Mouse (Mus musculus): ENCODE measurements around the gene Kirrel3.

The Kirrel3 gene

DNA sequence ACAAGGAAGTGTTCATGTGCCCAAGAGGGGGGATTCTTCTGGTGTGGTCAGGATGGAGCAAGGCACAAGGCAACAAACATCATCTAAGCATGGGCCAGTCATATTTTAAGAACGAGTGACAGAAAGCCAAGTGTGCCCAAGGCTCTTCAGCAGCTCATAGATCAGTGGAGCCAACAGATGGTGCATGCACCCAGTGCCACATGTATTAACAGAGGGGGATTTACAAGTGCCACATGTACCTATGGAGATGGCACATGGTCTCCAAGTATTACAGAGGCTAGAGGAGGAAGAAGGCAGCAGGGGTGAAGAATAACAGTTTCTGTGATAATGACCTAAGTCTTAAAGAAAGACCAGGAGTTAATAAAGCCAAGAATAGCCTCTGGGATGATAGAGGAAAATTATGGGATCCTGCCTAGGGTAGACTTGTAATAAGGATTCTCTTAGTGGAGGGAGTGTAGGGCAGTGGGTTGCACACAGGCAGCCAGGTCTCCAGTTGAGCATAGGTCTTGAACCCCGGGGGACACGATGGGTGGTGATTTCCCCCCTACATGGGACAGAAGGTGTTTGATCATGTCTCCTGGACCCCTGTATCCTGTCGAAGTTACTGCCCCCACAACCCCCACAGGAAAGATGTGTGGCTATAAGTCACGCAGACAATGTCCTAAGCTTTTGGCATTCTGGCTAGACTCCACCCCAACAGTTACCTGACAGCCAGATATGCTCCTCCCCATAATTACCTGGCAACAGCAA, 495.0 kb downstream of the Kirrel3 start:
- DNase-seq (ENCODE audit: low read depth, low spot score): no peak

DNA sequence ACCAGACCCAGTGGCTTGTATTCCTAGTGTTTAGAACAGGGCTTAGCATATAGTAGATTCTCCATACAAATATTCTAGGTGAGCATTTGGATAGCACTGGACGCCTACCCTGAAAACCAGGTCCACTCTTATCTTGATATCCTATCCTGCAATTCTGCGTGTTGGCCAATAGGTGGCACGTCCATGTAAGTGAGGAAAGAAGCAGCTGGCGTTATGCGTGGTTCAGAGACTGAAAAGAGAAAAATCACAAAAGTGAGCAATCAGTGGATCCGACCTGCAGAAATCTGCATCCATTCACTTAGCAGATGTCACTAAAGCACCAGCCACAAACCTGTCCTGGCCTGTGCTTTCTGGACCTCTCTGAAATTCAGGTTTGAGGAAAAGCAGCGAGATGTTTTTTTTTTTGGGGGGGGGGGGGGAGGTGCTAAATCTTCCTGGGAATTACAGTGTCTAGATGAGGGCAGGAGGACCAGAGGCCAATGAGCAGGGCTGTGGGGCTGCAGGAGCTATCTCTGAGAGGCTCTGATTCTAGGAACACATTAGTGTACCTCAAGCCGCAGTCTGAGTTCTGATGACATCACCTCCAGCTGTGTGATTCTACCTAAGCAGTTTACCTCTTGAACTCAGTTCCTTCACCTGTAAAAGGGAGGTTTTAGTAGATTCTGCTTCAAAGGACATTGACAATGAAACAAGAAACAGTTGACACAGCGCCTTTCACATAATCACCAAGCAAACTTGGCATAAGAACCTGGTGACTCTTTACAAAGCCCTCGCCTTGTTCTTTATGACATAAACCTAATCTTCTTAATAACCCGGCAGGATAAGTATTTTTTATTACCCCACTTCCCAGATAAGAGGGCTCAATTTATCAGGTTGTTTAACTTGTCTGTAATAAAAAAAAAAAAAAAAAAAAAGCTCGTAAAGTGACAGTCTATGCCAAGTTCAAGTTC, 498.1 kb downstream of the Kirrel3 start:
- peak; percentile 15 for DNase-seq (ENCODE audit: low read depth, low spot score)

DNA sequence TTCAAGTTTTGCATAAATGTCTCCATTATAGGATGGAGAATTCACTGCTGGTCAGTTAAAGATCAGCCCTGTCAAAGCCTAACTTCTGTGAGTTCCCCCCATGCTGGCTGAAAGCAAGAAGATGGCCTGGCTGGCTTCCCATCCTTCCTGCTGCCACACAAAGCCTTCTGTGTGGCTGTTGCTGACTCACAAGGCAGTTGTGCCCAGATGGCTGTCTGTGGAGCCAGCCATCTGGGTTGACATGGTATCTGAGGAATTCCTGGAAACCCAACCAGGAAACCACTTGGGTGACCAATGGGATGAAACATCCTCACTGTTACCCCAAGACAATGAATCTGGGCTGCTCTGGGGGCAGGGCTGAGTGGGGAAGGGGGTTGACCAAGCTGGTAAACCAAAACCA, 500.5 kb downstream of the Kirrel3 start:
- no peak for DNase-seq (ENCODE audit: low read depth, low spot score)

DNA sequence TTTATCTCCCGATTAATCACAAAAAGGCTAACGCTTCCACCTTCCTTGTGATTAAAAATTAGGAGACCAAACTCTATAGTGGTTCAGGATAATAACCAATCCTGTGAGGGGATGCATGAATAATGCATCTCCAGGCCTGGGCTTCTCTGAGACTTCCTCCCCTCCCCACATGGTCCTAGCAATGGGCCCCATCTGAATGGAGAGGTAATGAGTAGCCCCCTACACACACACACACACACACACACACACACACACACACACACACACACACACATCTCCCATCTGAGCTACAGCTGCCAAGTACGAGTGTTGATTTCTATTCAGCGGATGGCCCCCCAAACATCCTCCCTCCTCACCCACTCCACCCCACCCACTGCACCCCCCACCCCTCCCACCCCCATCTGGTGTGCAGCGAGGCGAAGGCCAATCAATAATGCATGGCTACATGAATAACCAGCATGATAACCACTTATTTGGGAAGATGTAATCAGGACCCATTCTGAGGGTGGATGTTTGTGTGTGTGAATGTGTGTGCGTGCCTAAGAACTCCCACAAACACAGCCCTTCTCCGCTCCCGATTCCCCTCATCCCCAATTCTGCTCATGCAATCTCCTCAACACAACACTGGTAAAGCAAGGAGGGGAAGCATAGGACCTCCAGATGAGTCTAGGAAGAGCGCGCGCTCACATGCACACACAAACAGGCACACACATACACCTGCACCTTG, 501.9 kb downstream of the Kirrel3 start:
- DNase-seq (ENCODE audit: low read depth, low spot score): no peak

DNA sequence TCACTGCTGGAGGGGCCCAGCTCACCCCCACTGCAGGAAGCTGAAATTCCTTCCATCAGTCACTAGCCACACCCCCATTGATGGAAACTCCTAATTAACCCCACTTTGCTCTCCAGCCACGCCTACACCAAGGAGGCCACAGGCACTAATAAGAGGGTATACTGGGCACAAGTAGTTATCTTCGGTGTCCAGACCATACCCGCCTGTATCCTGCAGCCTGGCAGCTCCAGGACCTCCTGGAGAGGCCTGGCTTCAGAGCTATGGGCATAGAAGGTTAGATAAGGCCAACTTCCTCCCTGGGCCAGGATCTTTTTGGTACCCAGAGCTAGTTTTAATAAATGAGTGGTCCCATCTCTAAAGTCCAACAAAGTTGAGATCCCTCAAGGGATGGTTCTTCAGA, 503.0 kb downstream of the Kirrel3 start:
- no peak for DNase-seq (ENCODE audit: low read depth, low spot score)

DNA sequence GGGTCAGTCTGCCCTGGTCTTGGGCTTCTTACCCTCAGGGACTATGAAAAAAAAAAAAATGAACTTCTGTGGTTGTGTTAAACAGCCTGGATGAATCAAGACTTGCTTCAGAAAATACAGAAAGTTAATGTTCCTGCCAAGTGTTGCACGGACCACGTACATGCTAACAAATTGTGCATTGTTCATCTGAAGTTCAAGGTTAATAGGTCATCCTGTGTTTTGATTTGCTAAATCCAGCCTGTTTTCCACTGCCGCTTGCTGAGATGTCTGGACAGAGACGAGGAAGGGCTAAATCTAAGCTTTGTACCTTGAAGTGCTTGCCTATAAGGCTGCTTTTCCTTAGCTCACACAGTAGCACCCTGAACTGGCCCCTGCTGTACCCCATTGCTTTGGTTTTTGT, 506.5 kb downstream of the Kirrel3 start:
- DNase-seq (ENCODE audit: low read depth, low spot score): no peak

- no peak for DNase-seq (ENCODE audit: low read depth, low spot score)
These were observed 507.9 kb downstream of the Kirrel3 start for GRCm38 (mm10) chr9:34993467-34994211.

DNA sequence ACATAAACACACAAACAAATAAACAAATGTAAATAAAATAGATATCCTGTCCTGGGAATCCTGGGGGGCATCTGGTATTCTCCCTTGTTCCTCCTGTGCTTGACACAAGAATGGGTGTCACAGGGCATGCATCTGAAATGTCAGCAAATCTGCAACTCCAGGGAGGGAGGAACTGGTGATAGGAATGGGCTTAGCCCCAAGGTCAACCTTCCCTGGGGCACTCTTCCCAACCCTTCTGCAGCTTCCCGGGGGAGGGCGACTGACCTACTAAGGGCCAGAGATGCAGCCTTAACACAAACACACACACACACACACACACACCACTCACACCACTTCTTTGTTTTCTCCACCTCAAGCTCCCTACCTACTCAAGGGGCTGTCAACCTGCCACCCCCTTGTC, 509.4 kb downstream of the Kirrel3 start:
- no peak for DNase-seq (ENCODE audit: low read depth, low spot score)

DNA sequence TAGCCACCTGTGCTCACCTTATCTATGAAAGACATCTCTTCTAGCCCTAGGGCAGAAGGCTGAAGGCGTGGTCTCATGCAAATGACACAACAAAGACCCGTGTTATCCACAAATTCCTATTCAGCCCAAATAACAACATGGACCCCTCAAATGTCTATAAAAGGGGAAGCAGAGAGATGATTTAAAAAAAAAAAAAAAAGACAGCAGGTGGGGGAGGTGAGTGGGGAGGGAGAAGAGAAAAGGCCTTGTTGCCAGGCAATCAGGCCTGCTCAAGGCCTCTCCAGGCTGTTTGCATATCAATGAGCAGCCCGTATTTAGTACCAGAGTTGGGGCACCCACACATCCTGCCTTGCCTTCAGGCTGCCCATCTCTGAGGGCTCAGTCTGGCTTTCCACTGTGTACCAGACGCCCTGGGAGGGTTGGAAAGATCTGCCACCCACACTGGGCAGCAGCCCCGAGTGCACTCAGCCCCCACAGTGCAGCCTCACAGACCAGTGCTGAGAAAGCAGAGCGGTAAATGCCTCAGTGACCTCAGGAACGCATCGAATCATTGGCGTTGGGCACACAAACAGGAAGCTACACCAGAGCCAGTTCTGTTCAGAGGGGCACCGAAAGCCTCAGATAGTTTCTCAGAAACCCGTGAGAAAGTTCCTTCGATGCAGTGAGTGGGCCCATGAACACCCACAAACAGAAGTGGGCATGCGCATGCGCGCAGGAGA, 510.1 kb downstream of the Kirrel3 start:
- no peak for DNase-seq (ENCODE audit: low read depth, low spot score)

- DNase-seq (ENCODE audit: low read depth, low spot score): no peak
These were observed 512.5 kb downstream of the Kirrel3 start for GRCm38 (mm10) chr9:34997880-34998865.

GRCm38 (mm10) chr9:35004113-35004512, 518.4 kb downstream of the Kirrel3 start:
- no peak for DNase-seq (ENCODE audit: low read depth, low spot score)

GRCm38 (mm10) chr9:35007697-35008341, 522.1 kb downstream of the Kirrel3 start:
- DNase-seq (ENCODE audit: low read depth, low spot score): no peak

GRCm38 (mm10) chr9:35016762-35017161, 531.1 kb downstream of the Kirrel3 start:
- DNase-seq (ENCODE audit: low read depth, low spot score): no peak

DNA sequence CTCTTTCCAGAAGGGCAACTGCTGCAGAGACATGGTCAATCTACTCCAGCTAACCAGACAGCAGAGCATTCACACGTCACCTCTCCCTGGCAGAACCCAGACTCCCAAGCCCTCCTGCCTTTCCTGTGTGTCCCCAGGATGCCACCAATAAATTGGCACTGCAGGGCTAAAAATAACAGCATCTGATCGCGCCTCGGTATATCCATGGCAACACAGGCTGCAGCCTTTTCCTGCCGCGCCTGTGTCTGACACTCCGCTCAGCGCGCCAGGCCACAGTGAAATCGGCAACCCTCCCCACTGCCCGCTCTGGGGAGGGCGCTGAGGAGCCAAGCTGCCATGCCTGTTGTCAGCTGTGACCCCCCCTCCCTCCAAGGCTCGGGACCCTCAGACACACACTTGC, 531.9 kb downstream of the Kirrel3 start:
- DNase-seq (ENCODE audit: low read depth, low spot score): no peak

GRCm38 (mm10) chr9:35018056-35018455, 532.4 kb downstream of the Kirrel3 start:
- no peak for DNase-seq (ENCODE audit: low read depth, low spot score)

GRCm38 (mm10) chr9:35019372-35019771, 533.7 kb downstream of the Kirrel3 start:
- DNase-seq (ENCODE audit: low read depth, low spot score): peak; percentile 45

DNA sequence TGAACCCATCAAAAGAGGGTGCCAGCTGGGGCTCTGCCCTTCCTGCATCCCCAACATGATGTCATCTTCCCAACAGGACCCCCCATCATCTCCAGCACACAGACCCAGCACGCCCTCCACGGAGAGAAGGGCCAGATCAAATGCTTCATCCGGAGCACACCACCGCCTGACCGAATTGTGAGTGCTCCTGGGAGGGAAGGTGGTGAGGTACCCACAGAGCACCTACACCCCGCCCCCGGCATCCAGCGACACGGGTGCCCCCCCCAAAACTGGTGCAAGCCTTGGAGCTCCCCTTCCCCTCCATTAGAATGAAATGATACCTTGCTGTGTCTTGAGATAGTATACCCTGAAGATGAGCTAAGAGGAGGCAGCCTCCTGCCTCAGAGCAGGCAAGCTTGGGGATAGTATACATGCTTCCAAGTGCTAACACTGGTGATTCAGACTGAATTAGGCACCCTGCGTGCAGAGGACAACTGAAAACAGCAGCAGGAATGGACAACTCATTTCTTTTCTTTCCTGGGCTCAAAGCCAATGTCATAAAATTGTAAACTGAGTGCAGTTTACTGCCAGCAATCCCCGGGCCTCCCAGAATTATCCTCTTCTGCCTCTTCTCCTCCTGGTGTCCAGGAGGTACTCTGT, 534.4 kb downstream of the Kirrel3 start:
- no peak for DNase-seq (ENCODE audit: low read depth, low spot score)

- no peak for DNase-seq (ENCODE audit: low read depth, low spot score)
These were observed 536.0 kb downstream of the Kirrel3 start for GRCm38 (mm10) chr9:35021744-35022143.

Measured in retina, adult 2 months (tissue).